Mouse (Mus musculus): ENCODE results near the gene Gjd3. TPM values are rescaled to one million over a fixed set of nuclear protein-coding genes. Genes with fewer than 3 reads are reported as not detected.

Gene Gjd3
- polyA plus RNA-seq, 1 experiment = not detected

- Histone ChIP-seq H3K4me1 (ENCODE audit: control insufficient read depth, insufficient read depth, low read length) (no peaks in the 10 kb centered on the region; the same call in 1 of the 2 replicates), H3K4me3 (replicated peaks; ENCODE audit: control insufficient read depth, low read depth, low read length) (no peak overlapping the region), H3K27ac (ENCODE audit: control insufficient read depth, insufficient read depth, low read depth, low read length, poor library complexity) (no peak overlapping the region)
- WGBS = 95% methylated on average over 6 of the region's 6 CpGs
- no peak for TF ChIP-seq CTCF (IDR thresholded peaks at IDR 0.05; ENCODE audit: control insufficient read depth, insufficient read depth, low read length)
- no peak for TF ChIP-seq POLR2A (IDR thresholded peaks at IDR 0.05; ENCODE audit: borderline replicate concordance, control insufficient read depth, low read depth, low read length)
These were observed 37.0 kb upstream of the Gjd3 start for GRCm38 (mm10) chr11:99019844-99020243.

- Histone ChIP-seq H3K4me1 (ENCODE audit: control insufficient read depth, insufficient read depth, low read length) (no peaks in the 10 kb centered on the region), H3K27ac (ENCODE audit: control insufficient read depth, insufficient read depth, low read depth, low read length, poor library complexity) (no peak overlapping the region), H3K4me3 (replicated peaks; ENCODE audit: control insufficient read depth, low read depth, low read length) (no peak overlapping the region)
- WGBS = 94% methylated on average over 1 of the region's 1 CpGs
- TF ChIP-seq CTCF (IDR thresholded peaks at IDR 0.05; ENCODE audit: control insufficient read depth, insufficient read depth, low read length) (no peak), POLR2A (IDR thresholded peaks at IDR 0.05; ENCODE audit: borderline replicate concordance, control insufficient read depth, low read depth, low read length) (no peak)
These were observed 31.0 kb upstream of the Gjd3 start for GRCm38 (mm10) chr11:99013856-99014255.

- no peaks in the 10 kb centered on the region for H3K4me1 ChIP-seq (ENCODE audit: control insufficient read depth, insufficient read depth, low read length)
- no peak overlapping the region for H3K27ac ChIP-seq (ENCODE audit: control insufficient read depth, insufficient read depth, low read depth, low read length, poor library complexity)
- WGBS = 98% methylated on average over 5 of the region's 5 CpGs
- H3K4me3 ChIP-seq (replicated peaks; ENCODE audit: control insufficient read depth, low read depth, low read length) = no peak overlapping the region
- TF ChIP-seq POLR2A (IDR thresholded peaks at IDR 0.05; ENCODE audit: borderline replicate concordance, control insufficient read depth, low read depth, low read length) (no peak), CTCF (IDR thresholded peaks at IDR 0.05; ENCODE audit: control insufficient read depth, insufficient read depth, low read length) (no peak)
These were observed 27.9 kb upstream of the Gjd3 start for GRCm38 (mm10) chr11:99010706-99011105.

- 64% methylated on average over 4 of the region's 4 CpGs for WGBS
- TF ChIP-seq CTCF (IDR thresholded peaks at IDR 0.05; ENCODE audit: control insufficient read depth, insufficient read depth, low read length) (no peak), POLR2A (IDR thresholded peaks at IDR 0.05; ENCODE audit: borderline replicate concordance, control insufficient read depth, low read depth, low read length) (no peak)
- Histone ChIP-seq H3K4me3 (replicated peaks; ENCODE audit: control insufficient read depth, low read depth, low read length) (no peak overlapping the region), H3K27ac (ENCODE audit: control insufficient read depth, insufficient read depth, low read depth, low read length, poor library complexity) (no peak overlapping the region), H3K4me1 (ENCODE audit: control insufficient read depth, insufficient read depth, low read length) (no peaks in the 10 kb centered on the region)
These were observed 27.3 kb upstream of the Gjd3 start for GRCm38 (mm10) chr11:99010124-99010523.

- Histone ChIP-seq H3K27ac (ENCODE audit: control insufficient read depth, insufficient read depth, low read depth, low read length, poor library complexity) (no peak overlapping the region), H3K4me3 (replicated peaks; ENCODE audit: control insufficient read depth, low read depth, low read length) (no peak overlapping the region), H3K4me1 (ENCODE audit: control insufficient read depth, insufficient read depth, low read length) (no peaks in the 10 kb centered on the region)
- 96% methylated on average over 9 of the region's 9 CpGs for WGBS
- TF ChIP-seq CTCF (IDR thresholded peaks at IDR 0.05; ENCODE audit: control insufficient read depth, insufficient read depth, low read length) = no peak
- TF ChIP-seq POLR2A (IDR thresholded peaks at IDR 0.05; ENCODE audit: borderline replicate concordance, control insufficient read depth, low read depth, low read length) = no peak
These were observed 24.0 kb upstream of the Gjd3 start for GRCm38 (mm10) chr11:99006788-99007187.

- TF ChIP-seq CTCF (IDR thresholded peaks at IDR 0.05; ENCODE audit: control insufficient read depth, insufficient read depth, low read length) (no peak), POLR2A (IDR thresholded peaks at IDR 0.05; ENCODE audit: borderline replicate concordance, control insufficient read depth, low read depth, low read length) (no peak)
- no peak overlapping the region for H3K4me3 ChIP-seq (replicated peaks; ENCODE audit: control insufficient read depth, low read depth, low read length)
- 95% methylated on average over 11 of the region's 11 CpGs for WGBS
These were observed 16.4 kb upstream of the Gjd3 start for GRCm38 (mm10) chr11:98999243-98999642.

GRCm38 (mm10) chr11:98998776-98999175, 16.0 kb upstream of the Gjd3 start:
- Histone ChIP-seq H3K4me1 (ENCODE audit: control insufficient read depth, insufficient read depth, low read length) (no peaks in the 10 kb centered on the region), H3K4me3 (replicated peaks; ENCODE audit: control insufficient read depth, low read depth, low read length) (no peak overlapping the region), H3K27ac (ENCODE audit: control insufficient read depth, insufficient read depth, low read depth, low read length, poor library complexity) (no peak overlapping the region)
- TF ChIP-seq CTCF (IDR thresholded peaks at IDR 0.05; ENCODE audit: control insufficient read depth, insufficient read depth, low read length) = no peak

More at GRCm38 (mm10) chr11:98999243-98999642, 16.4 kb upstream of the Gjd3 start:
- H3K4me1 ChIP-seq (ENCODE audit: control insufficient read depth, insufficient read depth, low read length) = no peaks in the 10 kb centered on the region
- no peak overlapping the region for H3K27ac ChIP-seq (ENCODE audit: control insufficient read depth, insufficient read depth, low read depth, low read length, poor library complexity)

GRCm38 (mm10) chr11:98997659-98998058, 14.8 kb upstream of the Gjd3 start:
- no peaks in the 10 kb centered on the region for H3K4me1 ChIP-seq (ENCODE audit: control insufficient read depth, insufficient read depth, low read length)
- 94% methylated on average over 4 of the region's 4 CpGs for WGBS
- no peak overlapping the region for H3K4me3 ChIP-seq (replicated peaks; ENCODE audit: control insufficient read depth, low read depth, low read length)
- H3K27ac ChIP-seq (ENCODE audit: control insufficient read depth, insufficient read depth, low read depth, low read length, poor library complexity) = no peak overlapping the region
- TF ChIP-seq POLR2A (IDR thresholded peaks at IDR 0.05; ENCODE audit: borderline replicate concordance, control insufficient read depth, low read depth, low read length) (no peak), CTCF (IDR thresholded peaks at IDR 0.05; ENCODE audit: control insufficient read depth, insufficient read depth, low read length) (no peak)

GRCm38 (mm10) chr11:98995987-98996386, 13.2 kb upstream of the Gjd3 start:
- TF ChIP-seq CTCF (IDR thresholded peaks at IDR 0.05; ENCODE audit: control insufficient read depth, insufficient read depth, low read length) (no peak), POLR2A (IDR thresholded peaks at IDR 0.05; ENCODE audit: borderline replicate concordance, control insufficient read depth, low read depth, low read length) (no peak)
- Histone ChIP-seq H3K4me1 (ENCODE audit: control insufficient read depth, insufficient read depth, low read length) (no peaks in the 10 kb centered on the region), H3K27ac (ENCODE audit: control insufficient read depth, insufficient read depth, low read depth, low read length, poor library complexity) (no peak overlapping the region), H3K4me3 (replicated peaks; ENCODE audit: control insufficient read depth, low read depth, low read length) (no peak overlapping the region)
- WGBS = 92% methylated on average over 7 of the region's 7 CpGs
